Mouse (Mus musculus) megakaryocyte, embryonic 14.5 days (primary cell): ENCODE results near the gene Rrp36. TPM values are rescaled to one million over a fixed set of nuclear protein-coding genes. Genes with fewer than 3 reads are reported as not detected.

Experiments
- H3K27me3 ChIP-seq: replicated peaks from 2 replicates; pipeline ENCODE3; 2012; ENCODE audit warnings: inconsistent platforms
- H3K36me3 ChIP-seq: replicated peaks from 2 replicates; pipeline ENCODE3; 2012; ENCODE audit warnings: low read length, inconsistent platforms, mixed read lengths
- H3K4me1 ChIP-seq: 2 replicates; pipeline ENCODE4 v1.6.1; 2012; ENCODE audit warnings: inconsistent platforms
- H3K4me3 ChIP-seq: replicated peaks from 2 replicates; pipeline ENCODE3; 2012; ENCODE audit warnings: moderate library complexity, mild to moderate bottlenecking, inconsistent platforms
- H3K9me3 ChIP-seq: 2 replicates; pipeline ENCODE4 v1.6.1; 2012; ENCODE audit warnings: inconsistent platforms
- FLI1 ChIP-seq: IDR thresholded peaks from 2 replicates; pipeline ENCODE4 v1.6.1; 2012; ENCODE audit warnings: low read length, inconsistent platforms, mixed read lengths
- GATA1 ChIP-seq: IDR thresholded peaks from 3 replicates; pipeline ENCODE4 v1.6.1; 2012; ENCODE audit warnings: mixed read lengths, low read length, inconsistent platforms, borderline replicate concordance
- polyA plus RNA-seq: library from polyadenylated mRNA; stranded (reverse); fragments of >175 nt; gene quantifications from 2 replicates; pipeline ENCODE4 v1.2.3, GENCODE M21; 2012; ENCODE audit warnings: low replicate concordance; ENCODE audit not compliant: insufficient read depth

Rrp36 gene
- polyA plus RNA-seq, 1 experiment: 30.6 TPM

DNA sequence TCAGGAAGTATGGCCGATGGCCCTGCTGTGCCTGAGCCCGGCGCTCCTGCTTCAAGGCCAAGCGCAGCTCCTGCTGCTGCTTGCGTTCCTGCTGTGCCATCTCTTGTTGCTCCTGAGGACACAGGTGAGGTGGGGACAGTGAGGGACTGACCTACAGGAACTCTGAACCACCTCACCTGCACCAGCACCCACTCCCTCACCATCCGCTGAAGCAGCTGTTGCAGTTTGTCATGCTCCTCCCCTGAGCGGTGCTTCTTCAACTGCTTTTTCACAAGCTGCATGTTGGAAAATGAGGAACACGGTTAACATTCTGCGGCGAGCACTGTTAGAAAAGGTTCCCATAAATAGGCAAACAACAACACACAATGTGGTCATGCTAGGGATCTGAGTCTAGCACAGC, 4.2 kb downstream of the Rrp36 start:
- TF ChIP-seq GATA1 (no peak), FLI1 (no peak)
- Histone ChIP-seq H3K4me3 (no peak overlapping the region), H3K27me3 (no peaks in the 10 kb centered on the region), H3K9me3 (no peaks in the 10 kb centered on the region), H3K4me1 (peaks cover 27% of the 10 kb centered on the region), H3K36me3 (peaks cover 80% of the 10 kb centered on the region)

DNA sequence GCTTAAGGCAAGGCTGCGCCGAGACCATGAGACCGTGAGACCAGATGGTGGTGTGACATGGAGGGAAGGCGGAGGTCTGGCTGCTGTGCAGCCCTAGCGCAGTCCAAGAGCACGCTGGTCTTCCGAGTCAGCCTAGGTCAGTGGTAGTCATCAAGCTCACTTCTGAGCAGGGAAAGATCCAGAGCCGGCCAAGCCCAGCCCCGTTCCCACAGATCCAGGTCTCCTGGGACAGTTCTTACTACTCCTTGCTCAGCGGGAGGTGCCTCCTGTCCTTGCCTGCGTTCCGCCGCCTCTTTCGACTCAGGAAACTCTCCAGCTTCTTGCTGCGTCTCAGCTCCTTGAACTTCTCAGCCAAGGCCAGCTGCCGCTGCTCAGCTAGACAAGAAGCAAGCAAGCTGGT, 6.4 kb downstream of the Rrp36 start:
- peaks cover 12% of the 10 kb centered on the region for H3K4me1 ChIP-seq
- no peaks in the 10 kb centered on the region for H3K27me3 ChIP-seq
- peaks cover 94% of the 10 kb centered on the region for H3K36me3 ChIP-seq
- TF ChIP-seq FLI1 (no peak), GATA1 (no peak)
- H3K4me3 ChIP-seq: no peak overlapping the region
- no peaks in the 10 kb centered on the region for H3K9me3 ChIP-seq

DNA sequence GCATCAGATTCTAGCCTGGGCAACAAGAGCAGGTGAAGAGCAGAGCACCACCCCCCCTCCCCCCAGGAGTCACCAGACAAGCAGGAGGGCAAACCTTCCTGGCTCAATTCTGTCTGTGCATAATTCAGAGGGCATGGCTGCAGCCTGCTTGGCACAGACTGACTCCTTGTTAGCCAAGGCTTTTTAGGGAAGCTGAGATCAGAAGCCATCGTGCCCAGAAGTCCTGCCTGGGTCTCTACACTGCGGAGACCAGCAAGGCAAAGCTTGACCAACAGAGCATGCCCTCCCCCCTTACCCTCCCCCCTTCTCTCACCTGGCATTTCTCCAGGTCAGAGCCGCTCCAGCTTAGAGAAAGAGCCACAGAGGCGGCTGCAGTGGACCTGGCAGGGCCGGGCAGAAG, 11.4 kb downstream of the Rrp36 start:
- Histone ChIP-seq H3K36me3 (peaks cover 97% of the 10 kb centered on the region), H3K27me3 (no peaks in the 10 kb centered on the region), H3K4me1 (peaks cover 19% of the 10 kb centered on the region), H3K4me3 (no peak overlapping the region), H3K9me3 (no peaks in the 10 kb centered on the region)
- no peak for TF ChIP-seq FLI1
- TF ChIP-seq GATA1: no peak

DNA sequence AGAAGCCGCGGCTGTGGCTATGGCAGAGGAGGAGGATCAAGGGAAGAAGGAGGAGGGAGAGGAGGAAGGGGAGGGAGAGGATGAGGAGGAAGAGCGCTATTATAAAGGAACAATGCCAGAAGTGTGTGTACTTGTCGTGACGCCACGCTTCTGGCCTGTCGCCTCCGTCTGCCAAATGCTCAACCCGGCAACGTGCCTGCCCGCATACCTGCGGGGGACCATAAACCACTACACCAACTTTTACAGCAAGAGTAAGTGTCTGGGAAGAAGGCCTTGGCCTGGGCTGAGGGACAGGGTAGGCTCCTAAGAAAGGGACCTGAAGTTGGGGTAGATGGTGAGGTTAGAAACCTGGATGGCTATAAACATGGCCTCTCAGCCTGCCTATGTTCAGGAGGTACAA, 12.2 kb downstream of the Rrp36 start:
- Histone ChIP-seq H3K4me1 (peaks cover 22% of the 10 kb centered on the region), H3K27me3 (no peaks in the 10 kb centered on the region), H3K36me3 (peaks cover 99% of the 10 kb centered on the region), H3K9me3 (no peaks in the 10 kb centered on the region), H3K4me3 (no peak overlapping the region)
- TF ChIP-seq GATA1 (no peak), FLI1 (no peak)

DNA sequence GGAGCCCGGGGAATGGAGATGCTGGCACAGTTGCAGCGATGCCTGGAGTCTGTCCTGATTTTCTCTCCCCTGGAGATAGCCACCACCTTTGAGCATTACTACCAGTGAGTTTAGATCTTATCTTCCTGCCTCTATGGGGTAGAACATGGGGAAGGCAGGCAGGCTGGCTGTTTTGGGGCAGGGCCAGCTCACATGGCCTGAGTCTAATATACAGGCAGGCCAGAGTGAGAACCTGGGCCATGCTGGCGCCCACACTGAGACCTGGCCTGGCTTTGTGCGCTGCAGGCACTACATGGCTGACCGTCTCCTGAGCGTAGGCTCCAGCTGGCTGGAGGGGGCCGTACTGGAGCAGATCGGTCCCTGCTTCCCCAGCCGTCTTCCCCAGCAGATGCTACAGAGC, 12.8 kb downstream of the Rrp36 start:
- Histone ChIP-seq H3K36me3 (peaks cover 99% of the 10 kb centered on the region), H3K4me3 (no peak overlapping the region), H3K9me3 (no peaks in the 10 kb centered on the region), H3K27me3 (no peaks in the 10 kb centered on the region), H3K4me1 (peaks cover 22% of the 10 kb centered on the region)
- TF ChIP-seq FLI1 (no peak), GATA1 (no peak)

DNA sequence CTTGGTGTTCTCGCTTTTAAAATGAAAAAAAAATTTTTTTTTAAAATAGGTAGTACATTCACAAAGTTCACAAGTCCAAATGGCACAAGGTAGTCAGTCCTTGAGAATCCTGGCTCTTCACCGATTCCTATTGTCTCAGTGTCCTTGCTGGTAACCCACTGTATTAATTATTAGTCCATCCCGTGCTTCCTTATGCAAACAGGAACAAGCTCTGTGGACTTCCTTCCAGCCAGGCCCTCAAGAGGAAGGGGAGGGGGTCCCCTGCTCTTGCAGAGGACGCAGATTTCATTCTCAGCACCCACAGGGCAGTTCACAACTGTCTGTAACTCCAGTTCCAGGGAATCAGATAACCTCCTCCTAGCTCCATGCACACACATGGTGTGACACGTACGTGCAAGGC, 18.1 kb downstream of the Rrp36 start:
- TF ChIP-seq GATA1: no peak
- no peak for TF ChIP-seq FLI1
- Histone ChIP-seq H3K4me1 (peaks cover 38% of the 10 kb centered on the region), H3K4me3 (no peak overlapping the region), H3K36me3 (peaks cover 93% of the 10 kb centered on the region), H3K9me3 (no peaks in the 10 kb centered on the region), H3K27me3 (no peaks in the 10 kb centered on the region)

DNA sequence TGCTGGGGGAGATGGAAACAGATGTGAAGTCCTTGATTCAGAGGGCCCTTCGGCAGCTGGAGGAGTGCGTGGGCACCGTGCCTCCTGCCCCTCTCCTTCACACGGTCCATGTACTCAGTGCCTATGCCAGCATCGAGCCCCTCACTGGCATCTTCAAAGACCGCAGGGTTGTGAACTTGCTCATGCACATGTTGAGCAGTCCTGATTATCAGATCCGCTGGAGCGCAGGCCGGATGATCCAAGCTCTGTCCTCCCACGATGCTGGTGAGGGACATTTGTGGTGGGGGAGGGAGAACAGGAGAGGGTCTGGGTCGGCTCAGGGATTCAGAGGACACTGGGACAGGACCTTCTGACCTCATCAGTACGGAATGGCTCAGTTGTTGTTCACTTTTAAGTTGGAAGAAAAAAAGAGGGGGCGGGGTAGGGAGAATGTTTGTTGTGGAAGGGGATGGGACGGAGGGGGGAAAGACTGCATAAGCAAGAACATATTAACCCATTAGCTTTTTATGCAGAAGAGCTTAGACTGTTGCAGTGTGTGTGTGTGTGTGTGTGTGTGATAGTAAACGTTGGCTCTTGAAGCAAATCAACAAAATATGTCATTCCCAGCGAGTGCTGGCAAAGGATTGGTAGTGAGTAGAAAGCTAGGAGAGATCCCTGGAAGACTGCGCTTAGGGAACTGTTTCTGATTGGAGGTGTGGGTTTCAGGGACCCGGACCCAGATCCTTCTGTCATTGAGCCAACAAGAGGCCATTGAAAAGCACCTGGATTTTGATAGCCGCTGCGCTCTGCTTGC, 22.2 kb downstream of the Rrp36 start:
- H3K9me3 ChIP-seq: no peaks in the 10 kb centered on the region
- peaks cover 51% of the 10 kb centered on the region for H3K4me1 ChIP-seq
- H3K4me3 ChIP-seq: peak overlapping the region; percentile 97
- H3K36me3 ChIP-seq: peaks cover 76% of the 10 kb centered on the region
- no peak for TF ChIP-seq FLI1
- TF ChIP-seq GATA1: no peak
- H3K27me3 ChIP-seq: no peaks in the 10 kb centered on the region

DNA sequence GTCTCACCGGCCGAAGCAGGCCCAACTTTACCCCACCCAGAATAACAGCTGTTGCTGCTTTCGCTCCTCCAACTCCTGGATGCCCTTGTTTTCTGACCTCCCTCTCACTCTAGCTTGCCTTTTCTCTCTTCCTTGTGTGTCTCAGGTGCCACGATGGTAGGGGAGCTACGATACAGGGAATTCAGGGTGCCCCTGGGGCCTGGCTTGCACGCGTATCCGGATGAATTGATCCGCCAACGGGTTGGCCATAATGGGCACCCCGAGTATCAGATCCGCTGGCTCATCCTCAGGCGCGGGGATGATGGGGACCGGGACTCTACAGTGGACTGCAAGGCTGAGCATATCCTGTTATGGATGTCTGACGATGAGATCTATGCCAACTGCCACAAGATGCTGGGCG, 22.9 kb downstream of the Rrp36 start:
- H3K9me3 ChIP-seq: no peaks in the 10 kb centered on the region
- TF ChIP-seq FLI1 (no peak), GATA1 (no peak)
- H3K4me1 ChIP-seq: peaks cover 57% of the 10 kb centered on the region
- H3K36me3 ChIP-seq: peaks cover 69% of the 10 kb centered on the region
- H3K4me3 ChIP-seq: peak overlapping the region; percentile 97
- H3K27me3 ChIP-seq: no peaks in the 10 kb centered on the region

DNA sequence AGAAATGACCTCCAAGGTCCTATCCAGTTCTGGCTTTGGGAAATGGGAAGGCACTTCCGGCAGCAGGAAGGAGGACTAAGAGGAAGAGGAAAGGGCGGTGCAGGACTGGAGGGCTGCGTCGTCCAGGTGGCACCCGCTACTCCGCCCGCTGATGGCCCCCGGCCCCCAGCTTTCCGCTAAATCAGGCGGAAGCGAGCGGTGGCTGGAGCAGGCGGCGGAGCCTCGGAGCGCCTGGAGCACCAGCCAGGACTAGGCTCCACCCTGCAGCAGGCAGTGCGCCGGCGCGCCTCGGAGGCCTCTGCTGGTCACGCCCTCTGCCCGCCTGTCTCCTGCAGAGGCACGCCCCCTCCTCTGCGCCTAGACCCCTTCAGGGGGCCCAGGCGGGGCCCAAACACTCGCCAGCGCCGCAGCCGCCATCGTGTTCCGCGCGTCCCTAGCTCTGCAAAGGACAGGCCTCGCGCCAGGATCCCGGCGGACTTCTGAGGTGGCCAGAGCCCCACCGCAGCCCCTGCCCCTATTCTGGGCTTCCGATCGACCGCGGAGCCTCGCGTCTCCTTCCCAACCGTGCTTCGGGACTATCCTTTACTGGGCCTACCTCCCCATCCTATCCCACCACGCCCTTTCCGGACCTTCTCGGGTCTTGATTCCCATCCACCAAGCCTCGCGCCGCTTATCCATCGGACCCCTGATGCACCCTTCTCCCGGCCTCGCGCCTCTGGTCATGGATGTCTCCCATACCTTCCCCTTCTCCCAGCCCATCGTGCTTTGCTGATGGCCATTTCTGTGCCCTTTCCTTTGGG, 23.7 kb downstream of the Rrp36 start, which contains the start of gene Cul7:
Gene Cul7, plus strand, starts transcription at position 106 of the 800 bp plus-strand sequence.
- peak within 1 kb of the TSS; percentile 97 for H3K4me3 ChIP-seq
- H3K27me3 ChIP-seq: no peaks in the 10 kb centered on the region
- no peak for TF ChIP-seq GATA1
- no peak for TF ChIP-seq FLI1
- peaks cover 57% of the 10 kb centered on the region for H3K4me1 ChIP-seq
- peaks cover 61% of the 10 kb centered on the region for H3K36me3 ChIP-seq
- no peaks in the 10 kb centered on the region for H3K9me3 ChIP-seq

DNA sequence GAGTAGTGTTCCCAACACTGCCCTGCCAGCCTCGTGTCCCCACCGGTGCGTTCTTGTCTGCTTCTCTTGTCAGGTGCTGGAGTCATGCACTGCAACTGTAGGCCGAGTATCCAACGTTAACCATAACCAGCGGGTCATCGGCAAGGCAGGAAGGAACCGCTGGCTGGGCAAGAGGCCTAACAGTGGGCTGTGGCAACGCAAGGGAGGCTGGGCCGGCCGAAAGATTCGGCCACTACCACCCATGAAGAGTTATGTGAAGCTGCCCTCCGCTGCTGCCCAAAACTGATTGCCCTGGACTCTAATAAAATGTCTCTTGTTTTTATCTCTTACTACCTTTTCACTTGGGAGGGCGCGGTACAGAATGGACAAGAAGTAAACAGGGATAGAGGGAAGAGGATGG, 24.3 kb downstream of the Rrp36 start:
- H3K4me3 ChIP-seq: peak overlapping the region; percentile 97
- TF ChIP-seq FLI1: no peak
- TF ChIP-seq GATA1: no peak
- H3K4me1 ChIP-seq: peaks cover 63% of the 10 kb centered on the region
- peaks cover 57% of the 10 kb centered on the region for H3K36me3 ChIP-seq
- H3K27me3 ChIP-seq: no peaks in the 10 kb centered on the region
- no peaks in the 10 kb centered on the region for H3K9me3 ChIP-seq
